16 mouse cellular contexts compared by ENCODE assay signal in genomic region chr4:9193121-9193520, GRCm38 (mm10).
"Had no signal": no experiment of that assay in that cellular context is flagged by ENCODE, and none has a peak within 500 bp of the region (broad histone marks: within the 10 kb centered on the region; RNA-seq: fewer than 3 reads in every experiment).

No protein-coding gene starts in this region.

- ATAC-seq: liver, embryonic 12.5 days; midbrain, embryonic 15.5 days had no signal

- H3K27ac ChIP-seq: kidney, postnatal 0 days; limb, embryonic 15.5 days; liver, embryonic 12.5 days; midbrain, embryonic 10.5 days; midbrain, embryonic 15.5 days; neural tube, embryonic 13.5 days; stomach, postnatal 0 days had no signal

- DNase-seq: kidney, adult 11 months; kidney, adult 9 months; kidney, postnatal 36 days; layer of hippocampus, postnatal 36 days; lung, embryonic 14.5 days; lung, postnatal 10 days; lung, postnatal 4 days; thymus, adult 18-20 months; thymus, postnatal 14 days had no signal

- H3K36me3 ChIP-seq: limb, embryonic 15.5 days; liver, embryonic 12.5 days; midbrain, embryonic 10.5 days; midbrain, embryonic 15.5 days; neural tube, embryonic 13.5 days had no signal

- H3K4me1 ChIP-seq: limb, embryonic 15.5 days; liver, embryonic 12.5 days had no signal

- H3K9ac ChIP-seq: limb, embryonic 15.5 days; liver, embryonic 12.5 days; lung, embryonic 14.5 days; midbrain, embryonic 15.5 days; neural tube, embryonic 13.5 days had no signal

- H3K27me3 ChIP-seq: limb, embryonic 15.5 days; liver, embryonic 12.5 days; midbrain, embryonic 15.5 days; neural tube, embryonic 13.5 days had no signal

- H3K4me2 ChIP-seq: limb, embryonic 15.5 days; liver, embryonic 12.5 days; lung, embryonic 14.5 days; midbrain, embryonic 15.5 days; neural tube, embryonic 13.5 days had no signal

- H3K4me3 ChIP-seq: limb, embryonic 15.5 days; liver, embryonic 12.5 days; midbrain, embryonic 10.5 days; midbrain, embryonic 15.5 days; neural tube, embryonic 13.5 days had no signal

- H3K9me3 ChIP-seq: limb, embryonic 15.5 days; liver, embryonic 12.5 days; midbrain, embryonic 10.5 days; midbrain, embryonic 15.5 days; neural tube, embryonic 13.5 days had no signal
